Mouse (Mus musculus) heart, embryonic 15.5 days (tissue): Measurements from ENCODE around the gene Igsf1. TPM values are rescaled to one million over a fixed set of nuclear protein-coding genes. Genes with fewer than 3 reads are reported as not detected.
A peak's percentile ranks its signal among the peaks of the same experiment; 100 is the strongest.

Experiments
- ATAC-seq: fragments of 200-750 bp; cut with Nextera tagmentation; replicated peaks from 2 replicates; pipeline ENCODE4 v1.8.0; 2017; ENCODE audit warnings: low read depth, moderate TSS enrichment; ENCODE audit not compliant: insufficient number of reproducible peaks, insufficient read depth, low FRiP score
- H3K27ac ChIP-seq: fragments of 300-500 bp; sonication (generic); 2 replicates; pipeline ENCODE4 v1.5.1; 2015; ENCODE audit warnings: mild to moderate bottlenecking, inconsistent platforms
- H3K27me3 ChIP-seq: fragments of 300-500 bp; sonication (generic); 2 replicates; pipeline ENCODE4 v1.6.1; 2015; ENCODE audit warnings: inconsistent platforms
- H3K36me3 ChIP-seq: fragments of 300-500 bp; sonication (generic); 2 replicates; pipeline ENCODE4 v1.6.1; 2015; ENCODE audit warnings: mild to moderate bottlenecking, inconsistent platforms
- H3K4me1 ChIP-seq: fragments of 300-500 bp; sonication (generic); replicated peaks from 2 replicates; pipeline ENCODE4 v1.6.1; 2015; ENCODE audit warnings: inconsistent platforms
- H3K4me2 ChIP-seq: fragments of 300-500 bp; sonication (generic); 2 replicates; pipeline ENCODE4 v1.6.1; 2015; ENCODE audit warnings: inconsistent platforms, mild to moderate bottlenecking, moderate library complexity
- H3K4me3 ChIP-seq: fragments of 300-500 bp; sonication (generic); 2 replicates; pipeline ENCODE4 v1.5.1; 2015; ENCODE audit warnings: mild to moderate bottlenecking, inconsistent platforms
- H3K9ac ChIP-seq: fragments of 300-500 bp; sonication (generic); 2 replicates; pipeline ENCODE4 v1.6.1; 2015; ENCODE audit warnings: mild to moderate bottlenecking, inconsistent platforms
- H3K9me3 ChIP-seq: fragments of 300-500 bp; sonication (generic); replicated peaks from 2 replicates; pipeline ENCODE4 v1.6.1; 2016; ENCODE audit warnings: inconsistent platforms
- WGBS: fragments of 180-500 bp; shearing (Covaris S2); methylation state at CpG from one replicate; pipeline ENCODE4 v1.1.7; 2015; ENCODE audit warnings: mixed read lengths; 5-methylcytosine and 5-hydroxymethylcytosine counted together
- polyA plus RNA-seq: library from polyadenylated mRNA; unstranded; fragments of >200 nt; fragmentation: Nextera tagmentation; extraction: Ambion mirVana; gene quantifications from 2 replicates; pipeline ENCODE4 v1.2.1, GENCODE M21; 2015

Gene Igsf1
- polyA plus RNA-seq, result 4.1 TPM in 2 replicates

DNA sequence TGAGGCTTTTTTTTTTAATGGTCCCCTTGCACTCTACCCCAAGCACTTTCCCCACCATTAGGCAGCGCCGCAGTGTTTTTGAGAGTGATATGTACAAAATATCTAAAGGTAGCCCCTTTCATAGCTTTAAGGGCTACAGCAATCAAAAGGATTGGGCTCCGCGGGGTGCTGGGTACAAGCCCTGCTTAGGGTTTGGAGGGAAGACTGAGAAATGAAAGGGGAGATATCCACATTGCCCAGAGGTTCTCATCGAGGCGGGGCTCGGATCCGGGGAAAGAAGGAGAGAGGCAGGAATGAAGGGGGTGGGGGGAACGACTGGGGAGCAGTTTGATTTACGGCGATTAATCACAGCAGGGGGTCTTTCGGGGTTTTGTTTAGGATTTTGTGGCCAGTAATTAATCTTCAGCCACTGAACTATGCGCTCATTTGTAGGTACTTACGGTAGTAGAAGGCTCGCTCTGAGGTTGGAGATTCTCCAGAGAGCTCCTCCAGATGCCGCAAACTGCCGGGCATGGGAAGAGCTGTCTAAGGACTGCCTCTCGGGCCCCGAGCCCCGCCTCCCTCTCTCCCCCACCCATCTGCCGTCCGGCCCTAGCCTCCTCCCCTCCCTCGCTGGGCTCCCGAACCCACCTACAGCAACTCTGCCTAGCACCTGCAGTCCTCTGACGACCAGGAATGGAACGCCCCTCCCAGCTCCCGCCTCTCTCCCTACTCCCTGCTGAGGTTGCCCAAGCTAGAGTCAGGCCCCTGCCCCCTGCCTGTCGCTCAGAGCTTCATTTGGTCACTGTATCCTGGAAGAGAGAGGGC is at the start of gene Igsf1:
Gene Igsf1, minus strand, starts transcription at position 537 of the 807 bp plus-strand sequence.
- no peaks in the 10 kb centered on the region for H3K36me3 ChIP-seq
- no peaks in the 10 kb centered on the region for H3K4me1 ChIP-seq
- H3K9me3 ChIP-seq, result no peaks in the 10 kb centered on the region
- peak within 1 kb of the TSS; percentile 43 for H3K4me3 ChIP-seq
- peak within 1 kb of the TSS; percentile 64 for H3K4me2 ChIP-seq
- H3K9ac ChIP-seq, result no peak within 1 kb of the TSS
- ATAC-seq, result peak; percentile 67
- no peaks in the 10 kb centered on the region; the same call in 1 of the 2 replicates for H3K27me3 ChIP-seq
- no peak within 1 kb of the TSS for H3K27ac ChIP-seq
- WGBS, result 19% methylated on average over 25 of the region's 28 CpGs

DNA sequence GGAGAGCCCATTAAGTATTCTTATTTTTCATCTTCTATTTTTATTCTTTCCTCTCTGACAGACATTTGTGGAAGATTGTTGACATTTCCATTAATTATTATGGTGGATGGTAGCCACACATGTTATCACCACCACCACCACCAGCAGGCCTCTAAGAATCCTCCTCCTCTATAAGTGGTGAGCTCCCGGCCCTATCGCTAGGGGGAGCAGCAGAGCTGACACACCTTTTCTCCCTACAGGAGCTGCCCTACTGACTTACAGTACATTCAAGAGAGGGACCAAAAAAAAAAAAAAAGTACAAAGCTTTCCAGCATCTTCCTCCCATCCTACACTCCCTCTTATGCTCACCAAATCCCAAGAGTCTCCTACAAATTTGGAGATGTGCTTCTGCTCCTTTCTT is 26.7 kb downstream of the Igsf1 start:
- H3K27me3 ChIP-seq, result no peaks in the 10 kb centered on the region
- no peaks in the 10 kb centered on the region for H3K9me3 ChIP-seq
- H3K9ac ChIP-seq, result no peak overlapping the region
- ATAC-seq, result no peak
- no peak overlapping the region for H3K27ac ChIP-seq
- no peaks in the 10 kb centered on the region for H3K36me3 ChIP-seq
- 37% methylated on average over 2 of the region's 2 CpGs for WGBS
- no peaks in the 10 kb centered on the region for H3K4me1 ChIP-seq
- H3K4me2 ChIP-seq, result no peak overlapping the region
- H3K4me3 ChIP-seq, result no peak overlapping the region

DNA sequence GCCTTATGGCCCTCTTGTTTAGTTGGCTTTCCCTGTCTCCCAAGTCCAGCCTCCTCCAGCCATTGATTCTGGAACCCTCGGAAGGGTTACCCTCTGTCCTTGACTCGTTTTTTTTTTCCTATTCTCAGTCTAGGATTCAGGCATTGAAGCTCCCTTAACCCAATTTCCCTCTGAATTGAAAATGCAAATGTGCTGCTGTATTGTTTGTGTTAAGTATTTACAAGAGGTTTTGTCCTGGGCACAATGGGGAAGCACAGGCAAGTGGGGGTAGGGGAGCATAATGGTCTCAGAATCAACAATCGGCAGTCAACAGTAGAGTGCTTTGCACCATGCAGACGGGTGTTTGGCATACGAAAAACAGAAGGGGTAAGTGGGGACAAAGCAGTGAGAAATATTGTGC is 52.4 kb downstream of the Igsf1 start:
- WGBS, result 50% methylated on average over 5 of the region's 5 CpGs
- Histone ChIP-seq H3K36me3 (no peaks in the 10 kb centered on the region), H3K27ac (no peak overlapping the region), H3K4me3 (no peak overlapping the region), H3K9ac (no peak overlapping the region), H3K27me3 (no peaks in the 10 kb centered on the region), H3K4me1 (no peaks in the 10 kb centered on the region), H3K9me3 (no peaks in the 10 kb centered on the region), H3K4me2 (no peak overlapping the region)
- ATAC-seq, result no peak

DNA sequence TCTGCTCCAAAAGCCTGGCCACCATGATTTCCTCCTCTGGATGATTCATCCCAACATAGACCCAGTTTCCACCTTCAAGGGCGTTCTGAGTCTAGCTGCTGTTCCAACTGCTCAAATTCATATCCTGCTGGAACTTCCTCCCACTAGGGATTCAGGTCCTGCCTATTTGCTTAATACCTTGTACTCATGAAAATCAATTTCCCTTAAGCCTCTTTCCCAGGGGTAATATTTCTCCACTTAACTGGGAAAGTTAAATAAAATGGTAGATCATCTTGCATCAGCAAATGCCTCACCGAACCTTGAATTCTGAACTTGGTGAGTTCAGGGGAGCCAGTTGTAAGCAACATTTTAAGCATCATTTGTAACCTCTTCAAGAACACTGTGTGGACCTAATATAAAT is 62.6 kb downstream of the Igsf1 start, which contains the start of gene Olfr1321:
Gene Olfr1321, minus strand, starts transcription at position 101 of the 400 bp plus-strand sequence.
- H3K4me1 ChIP-seq, result no peaks in the 10 kb centered on the region
- no peak within 1 kb of the TSS for H3K27ac ChIP-seq
- no peak for ATAC-seq
- H3K27me3 ChIP-seq, result no peaks in the 10 kb centered on the region
- H3K4me2 ChIP-seq, result no peak within 1 kb of the TSS
- WGBS, result 68% methylated on average over 2 of the region's 2 CpGs
- H3K4me3 ChIP-seq, result no peak within 1 kb of the TSS
- H3K9me3 ChIP-seq, result no peaks in the 10 kb centered on the region
- H3K36me3 ChIP-seq, result no peaks in the 10 kb centered on the region
- no peak within 1 kb of the TSS for H3K9ac ChIP-seq

Other genes with a start within 250 kb of the Igsf1 start
- gene Olfr1320, start 125.4 kb downstream of the Igsf1 start, polyA plus RNA-seq, result not detected in 2 replicates
- not detected in 2 replicates for gene Olfr1321, start 62.7 kb downstream of the Igsf1 start, polyA plus RNA-seq
- gene Olfr1322, start 93.7 kb upstream of the Igsf1 start, polyA plus RNA-seq, result not detected in 2 replicates
- not detected in 2 replicates for gene Olfr1323, start 221.6 kb upstream of the Igsf1 start, polyA plus RNA-seq